Mouse (Mus musculus) heart, embryonic 10.5 days (tissue): ENCODE measurements around the gene Ptgis. TPM values are rescaled to one million over a fixed set of nuclear protein-coding genes. Genes with fewer than 3 reads are reported as not detected.
"Not testable (repeated sequence)": the region's sequence is repeated elsewhere in the genome, so short reads cannot be mapped to it uniquely, and the experiment has no call there.

Experiments
- DNase-seq: peaks from one replicate; pipeline ENCODE4 v3.0.0-alpha.2; 2017; ENCODE audit warnings: low spot score
- H3K27ac ChIP-seq: fragments of 300-500 bp; sonication (generic); 2 replicates; pipeline ENCODE4 v1.5.1; 2016; ENCODE audit warnings: mild to moderate bottlenecking
- H3K27me3 ChIP-seq: fragments of 300-500 bp; sonication (generic); 2 replicates; pipeline ENCODE4 v1.6.1; 2016; ENCODE audit warnings: mild to moderate bottlenecking; ENCODE audit not compliant: poor library complexity, insufficient read depth, severe bottlenecking
- H3K36me3 ChIP-seq: fragments of 300-500 bp; sonication (generic); 2 replicates; pipeline ENCODE4 v1.6.1; 2016; ENCODE audit warnings: mild to moderate bottlenecking, moderate library complexity
- H3K4me1 ChIP-seq: fragments of 300-500 bp; sonication (generic); 2 replicates; pipeline ENCODE4 v1.6.1; 2016; ENCODE audit warnings: mild to moderate bottlenecking
- H3K4me3 ChIP-seq: fragments of 300-500 bp; sonication (generic); 2 replicates; pipeline ENCODE4 v1.5.1; 2016; ENCODE audit warnings: mild to moderate bottlenecking, moderate library complexity
- H3K9me3 ChIP-seq: fragments of 300-500 bp; sonication (generic); 2 replicates; pipeline ENCODE4 v1.6.1; 2016; ENCODE audit warnings: mild to moderate bottlenecking, moderate library complexity
- WGBS: fragments of 180-500 bp; shearing (Covaris S2); methylation state at CpG from one replicate; pipeline ENCODE4 v1.1.7; 2016; 5-methylcytosine and 5-hydroxymethylcytosine counted together
- polyA plus RNA-seq: library from polyadenylated mRNA; unstranded; fragments of >200 nt; fragmentation: Nextera tagmentation; extraction: Ambion mirVana; gene quantifications from 2 replicates; pipeline ENCODE4 v1.2.1, GENCODE M21; 2016

Ptgis gene
- polyA plus RNA-seq, 1 experiment from 2014 or later, result 16.3 TPM

GRCm38 (mm10) chr2:167213666-167214065 is 26.7 kb downstream of the Ptgis start:
- peaks cover 15% of the 10 kb centered on the region for H3K4me1 ChIP-seq
- peaks cover 33% of the 10 kb centered on the region for H3K36me3 ChIP-seq
- WGBS, result 88% methylated on average over 12 of the region's 12 CpGs
- H3K9me3 ChIP-seq, result no peaks in the 10 kb centered on the region
- no peak overlapping the region for H3K27ac ChIP-seq
- no peaks in the 10 kb centered on the region for H3K27me3 ChIP-seq
- DNase-seq, result no peak
- H3K4me3 ChIP-seq, result no peak overlapping the region

- H3K4me1 ChIP-seq, result peaks cover 18% of the 10 kb centered on the region
Measured at GRCm38 (mm10) chr2:167213076-167213475, 27.3 kb downstream of the Ptgis start.

GRCm38 (mm10) chr2:167212551-167212950 is 27.9 kb downstream of the Ptgis start:
- Histone ChIP-seq H3K9me3 (no peaks in the 10 kb centered on the region), H3K27ac (no peak overlapping the region), H3K27me3 (no peaks in the 10 kb centered on the region), H3K36me3 (peaks cover 38% of the 10 kb centered on the region), H3K4me3 (no peak overlapping the region), H3K4me1 (peaks cover 23% of the 10 kb centered on the region)
- DNase-seq, result no peak
- 55% methylated on average over 6 of the region's 6 CpGs for WGBS

More at GRCm38 (mm10) chr2:167213076-167213475, 27.3 kb downstream of the Ptgis start:
- no peak for DNase-seq
- Histone ChIP-seq H3K4me3 (no peak overlapping the region), H3K27me3 (no peaks in the 10 kb centered on the region), H3K36me3 (peaks cover 35% of the 10 kb centered on the region), H3K27ac (no peak overlapping the region), H3K9me3 (no peaks in the 10 kb centered on the region)
- WGBS, result 89% methylated on average over 3 of the region's 3 CpGs

- no peaks in the 10 kb centered on the region for H3K27me3 ChIP-seq
- DNase-seq, result no peak
- H3K9me3 ChIP-seq, result no peaks in the 10 kb centered on the region
- H3K4me3 ChIP-seq, result no peak overlapping the region
- peaks cover 34% of the 10 kb centered on the region for H3K36me3 ChIP-seq
- H3K4me1 ChIP-seq, result peaks cover 27% of the 10 kb centered on the region
- 88% methylated on average over 3 of the region's 3 CpGs for WGBS
- H3K27ac ChIP-seq, result no peak overlapping the region
Measured at GRCm38 (mm10) chr2:167212089-167212488, 28.3 kb downstream of the Ptgis start.

- Histone ChIP-seq H3K27ac (no peak overlapping the region), H3K27me3 (no peaks in the 10 kb centered on the region), H3K4me3 (no peak overlapping the region), H3K9me3 (no peaks in the 10 kb centered on the region), H3K36me3 (peaks cover 30% of the 10 kb centered on the region), H3K4me1 (peaks cover 27% of the 10 kb centered on the region)
- WGBS, result 70% methylated on average over 9 of the region's 9 CpGs
- DNase-seq, result no peak
Measured at GRCm38 (mm10) chr2:167209900-167210299, 30.5 kb downstream of the Ptgis start.

- Histone ChIP-seq H3K4me3 (no peak overlapping the region), H3K4me1 (peaks cover 27% of the 10 kb centered on the region), H3K27ac (no peak overlapping the region), H3K27me3 (no peaks in the 10 kb centered on the region), H3K9me3 (no peaks in the 10 kb centered on the region), H3K36me3 (peaks cover 25% of the 10 kb centered on the region)
- 51% methylated on average over 3 of the region's 3 CpGs for WGBS
- DNase-seq, result no peak
Measured at GRCm38 (mm10) chr2:167208984-167209383, 31.4 kb downstream of the Ptgis start.

GRCm38 (mm10) chr2:167205918-167206629 is 34.3 kb downstream of the Ptgis start:
- H3K36me3 ChIP-seq, result peaks cover 21% of the 10 kb centered on the region
- no peaks in the 10 kb centered on the region for H3K27me3 ChIP-seq
- WGBS, result 91% methylated on average over 18 of the region's 18 CpGs
- H3K27ac ChIP-seq, result no peak overlapping the region
- H3K4me3 ChIP-seq, result no peak overlapping the region
- H3K4me1 ChIP-seq, result peaks cover 29% of the 10 kb centered on the region
- no peak for DNase-seq
- no peaks in the 10 kb centered on the region for H3K9me3 ChIP-seq

- not testable (repeated sequence) for H3K4me3 ChIP-seq, H3K27ac ChIP-seq
- WGBS, result 77% methylated on average over 5 of the region's 5 CpGs
Measured at GRCm38 (mm10) chr2:167204686-167205085, 35.7 kb downstream of the Ptgis start.

GRCm38 (mm10) chr2:167203505-167204166 is 36.8 kb downstream of the Ptgis start:
- 83% methylated on average over 7 of the region's 7 CpGs for WGBS
- no peak overlapping the region for H3K27ac ChIP-seq
- H3K9me3 ChIP-seq, result no peaks in the 10 kb centered on the region
- no peak for DNase-seq
- H3K27me3 ChIP-seq, result 0 out of 2 replicates have a peak, but pooled peaks cover 5% of the 10 kb centered on the region
- H3K36me3 ChIP-seq, result peaks cover 21% of the 10 kb centered on the region
- H3K4me1 ChIP-seq, result peaks cover 23% of the 10 kb centered on the region
- H3K4me3 ChIP-seq, result no peak overlapping the region

More at GRCm38 (mm10) chr2:167204686-167205085, 35.7 kb downstream of the Ptgis start:
- not testable (repeated sequence) for H3K27me3 ChIP-seq, H3K9me3 ChIP-seq, DNase-seq
- peaks cover 21% of the 10 kb centered on the region for H3K36me3 ChIP-seq
- peaks cover 26% of the 10 kb centered on the region for H3K4me1 ChIP-seq

- Histone ChIP-seq H3K27ac (no peak overlapping the region), H3K4me3 (no peak overlapping the region), H3K36me3 (peaks cover 16% of the 10 kb centered on the region), H3K27me3 (0 out of 2 replicates have a peak, but pooled peaks cover 5% of the 10 kb centered on the region), H3K4me1 (peaks cover 14% of the 10 kb centered on the region), H3K9me3 (no peaks in the 10 kb centered on the region)
- 36% methylated on average over 16 of the region's 16 CpGs for WGBS
- DNase-seq, result no peak
Measured at GRCm38 (mm10) chr2:167201463-167202291, 38.7 kb downstream of the Ptgis start.

GRCm38 (mm10) chr2:167198660-167199427 is 41.6 kb downstream of the Ptgis start:
- no peak overlapping the region for H3K4me3 ChIP-seq
- no peaks in the 10 kb centered on the region for H3K9me3 ChIP-seq
- DNase-seq, result no peak
- H3K27ac ChIP-seq, result no peak overlapping the region
- peaks cover 19% of the 10 kb centered on the region for H3K4me1 ChIP-seq
- 61% methylated on average over 13 of the region's 13 CpGs for WGBS
- H3K27me3 ChIP-seq, result 0 out of 2 replicates have a peak, but pooled peaks cover 5% of the 10 kb centered on the region
- 0 out of 2 replicates have a peak, but pooled peaks cover 7% of the 10 kb centered on the region for H3K36me3 ChIP-seq

GRCm38 (mm10) chr2:167193361-167193760 is 47.0 kb downstream of the Ptgis start:
- Histone ChIP-seq H3K27ac (no peak overlapping the region), H3K4me1 (peaks cover 26% of the 10 kb centered on the region), H3K27me3 (peaks cover 34% of the 10 kb centered on the region), H3K9me3 (no peaks in the 10 kb centered on the region), H3K36me3 (no peaks in the 10 kb centered on the region), H3K4me3 (no peak overlapping the region)
- DNase-seq, result no peak
- WGBS, result 81% methylated on average over 3 of the region's 3 CpGs
